Mouse (Mus musculus) lung, embryonic 16.5 days (tissue): ENCODE measurements around the gene Tfap2c. TPM values are rescaled to one million over a fixed set of nuclear protein-coding genes. Genes with fewer than 3 reads are reported as not detected.

ENCODE experiments used
- ATAC-seq: fragments of 200-750 bp; cut with Nextera tagmentation; 2 replicates; pipeline ENCODE4 v1.8.0; 2017; ENCODE audit warnings: low read depth, mild to moderate bottlenecking, moderate library complexity
- H3K27ac ChIP-seq: fragments of 300-500 bp; sonication (generic); 2 replicates; pipeline ENCODE4 v1.5.1; 2014; ENCODE audit warnings: mild to moderate bottlenecking, control low read depth, low read length
- H3K27me3 ChIP-seq: fragments of 300-500 bp; sonication (generic); 2 replicates; pipeline ENCODE4 v1.6.1; 2014; ENCODE audit warnings: low read depth, low read length, mixed read lengths; ENCODE audit not compliant: control insufficient read depth, insufficient read depth
- H3K36me3 ChIP-seq: fragments of 300-500 bp; sonication (generic); 2 replicates; pipeline ENCODE4 v1.6.1; 2014; ENCODE audit warnings: low read length; ENCODE audit not compliant: control insufficient read depth, insufficient read depth
- H3K4me1 ChIP-seq: fragments of 300-500 bp; sonication (generic); replicated peaks from 2 replicates; pipeline ENCODE4 v1.6.1; 2014; ENCODE audit warnings: low read length, mixed read lengths; ENCODE audit not compliant: control insufficient read depth, insufficient read depth
- H3K4me2 ChIP-seq: fragments of 300-500 bp; sonication (generic); 2 replicates; pipeline ENCODE4 v1.6.1; 2014; ENCODE audit warnings: low read depth, low read length, control low read depth
- H3K4me3 ChIP-seq: fragments of 300-500 bp; sonication (generic); 2 replicates; pipeline ENCODE4 v1.5.1; 2014; ENCODE audit warnings: mild to moderate bottlenecking, low read length, control low read depth
- H3K9ac ChIP-seq: fragments of 300-500 bp; sonication (generic); 2 replicates; pipeline ENCODE4 v1.6.1; 2014; ENCODE audit warnings: low read length, control low read depth
- H3K9me3 ChIP-seq: fragments of 300-500 bp; sonication (generic); 2 replicates; pipeline ENCODE4 v1.6.1; 2016; ENCODE audit warnings: low read length; ENCODE audit not compliant: control insufficient read depth
- WGBS: fragments of 180-500 bp; shearing (Covaris S2); extraction: QIAGEN DNeasy Blood & Tissue Kit; methylation state at CpG from one replicate; pipeline ENCODE4 v1.1.7; 2014; 5-methylcytosine and 5-hydroxymethylcytosine counted together
- polyA plus RNA-seq: library from polyadenylated mRNA; unstranded; fragments of >200 nt; fragmentation: Nextera tagmentation; extraction: Ambion mirVana; gene quantifications from 2 replicates; pipeline ENCODE4 v1.2.1, GENCODE M21; 2015

The Tfap2c gene
- polyA plus RNA-seq, result 0.25 and 0.47 TPM in 2 replicates

GRCm38 (mm10) chr2:172549371-172550155, at the start of gene Tfap2c:
Gene Tfap2c, plus strand, starts transcription at chr2:172549593.
- Histone ChIP-seq H3K9me3 (no peaks in the 10 kb centered on the region), H3K4me1 (peaks cover 31% of the 10 kb centered on the region), H3K4me2 (peak within 1 kb of the TSS; percentile 67), H3K9ac (no peak within 1 kb of the TSS), H3K27me3 (peaks cover 99% of the 10 kb centered on the region), H3K27ac (no peak within 1 kb of the TSS), H3K36me3 (no peaks in the 10 kb centered on the region), H3K4me3 (peak within 1 kb of the TSS; percentile 43)
- ATAC-seq, result peak; percentile 75
- under 1% methylated on average over 67 of the region's 70 CpGs for WGBS

- H3K4me3 ChIP-seq, result no peak overlapping the region
- H3K9ac ChIP-seq, result no peak overlapping the region
- H3K4me1 ChIP-seq, result no peaks in the 10 kb centered on the region
- no peak for ATAC-seq
- 20% methylated on average over 7 of the region's 7 CpGs for WGBS
- no peak overlapping the region for H3K4me2 ChIP-seq
- no peak overlapping the region for H3K27ac ChIP-seq
- no peaks in the 10 kb centered on the region for H3K27me3 ChIP-seq
- no peaks in the 10 kb centered on the region for H3K36me3 ChIP-seq
- H3K9me3 ChIP-seq, result no peaks in the 10 kb centered on the region
Measured at GRCm38 (mm10) chr2:172500752-172501316, 48.6 kb upstream of the Tfap2c start.

DNA sequence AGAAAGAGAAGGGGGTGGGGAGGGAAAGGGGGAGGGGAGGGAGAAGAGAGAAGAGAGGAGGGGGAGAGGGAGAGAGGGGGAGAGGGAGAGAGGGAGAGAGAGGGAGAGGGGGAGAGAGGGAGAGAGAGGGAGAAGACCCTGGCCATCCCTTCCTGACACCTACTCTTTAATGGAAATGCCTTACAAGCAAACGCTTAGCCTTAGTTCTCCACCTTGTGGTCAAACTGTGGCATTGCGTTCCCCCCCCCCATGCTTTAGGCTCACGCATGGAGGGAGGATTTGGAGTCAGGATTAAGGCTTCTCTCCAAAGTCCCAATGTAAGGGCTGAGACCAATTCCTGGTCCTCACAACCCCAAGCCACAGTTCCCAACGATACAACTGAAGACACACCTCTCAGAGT, 48.1 kb upstream of the Tfap2c start:
- no peak overlapping the region for H3K4me2 ChIP-seq
- H3K9me3 ChIP-seq, result no peaks in the 10 kb centered on the region
- no peaks in the 10 kb centered on the region for H3K36me3 ChIP-seq
- no peaks in the 10 kb centered on the region for H3K27me3 ChIP-seq
- 0% methylated on average over 4 of the region's 4 CpGs for WGBS
- peak; percentile 20; the same call in 1 of the 2 replicates for ATAC-seq
- H3K4me3 ChIP-seq, result no peak overlapping the region
- no peaks in the 10 kb centered on the region for H3K4me1 ChIP-seq
- H3K9ac ChIP-seq, result no peak overlapping the region
- H3K27ac ChIP-seq, result no peak overlapping the region

DNA sequence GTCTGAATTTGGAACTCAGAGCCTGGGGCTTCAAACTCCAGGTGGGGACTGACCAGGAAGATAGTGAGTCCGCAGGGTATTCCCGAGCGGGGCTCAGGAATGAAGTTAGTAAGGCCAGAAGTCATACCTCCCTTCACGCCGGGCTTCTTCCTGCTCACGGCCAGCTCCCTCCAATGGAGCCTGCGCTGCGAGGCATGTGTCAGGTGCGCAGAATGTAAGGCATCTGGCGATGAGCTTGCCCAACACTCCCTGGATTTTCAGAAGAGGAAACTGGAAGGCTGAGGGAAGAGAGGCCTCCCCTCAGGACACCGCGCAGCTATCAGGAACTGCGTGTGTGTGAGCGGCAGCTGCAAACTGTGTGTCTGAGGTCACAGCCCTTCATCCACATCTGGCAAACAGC, 47.2 kb upstream of the Tfap2c start:
- Histone ChIP-seq H3K4me2 (no peak overlapping the region), H3K27me3 (no peaks in the 10 kb centered on the region), H3K36me3 (no peaks in the 10 kb centered on the region), H3K9me3 (no peaks in the 10 kb centered on the region), H3K9ac (no peak overlapping the region), H3K27ac (no peak overlapping the region), H3K4me1 (no peaks in the 10 kb centered on the region), H3K4me3 (no peak overlapping the region)
- 46% methylated on average over 14 of the region's 14 CpGs for WGBS
- no peak for ATAC-seq

DNA sequence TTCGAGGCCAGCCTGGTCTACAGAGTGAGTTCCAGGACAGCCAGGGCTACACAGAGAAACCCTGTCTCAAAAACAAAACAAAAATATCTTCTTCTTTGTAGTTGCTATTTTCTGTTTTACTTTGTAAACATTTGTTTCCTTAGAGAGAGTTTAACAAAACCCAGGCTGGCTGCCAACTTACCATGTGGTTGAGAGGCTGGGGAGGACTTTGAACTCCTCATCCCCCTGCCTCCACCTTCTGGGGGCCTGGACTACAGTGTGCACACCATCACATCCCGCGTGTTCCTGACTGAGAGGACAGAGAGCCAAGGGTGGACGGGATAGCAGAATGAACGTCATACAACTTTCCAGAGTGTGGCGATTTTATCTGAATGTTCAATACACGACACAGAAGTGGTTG, 43.3 kb upstream of the Tfap2c start:
- H3K4me1 ChIP-seq, result no peaks in the 10 kb centered on the region
- ATAC-seq, result no peak

GRCm38 (mm10) chr2:172510056-172510712, 39.2 kb upstream of the Tfap2c start:
- Histone ChIP-seq H3K4me1 (no peaks in the 10 kb centered on the region), H3K9me3 (no peaks in the 10 kb centered on the region), H3K4me2 (no peak overlapping the region), H3K36me3 (no peaks in the 10 kb centered on the region), H3K4me3 (no peak overlapping the region), H3K27ac (no peak overlapping the region), H3K27me3 (no peaks in the 10 kb centered on the region), H3K9ac (no peak overlapping the region)
- no peak for ATAC-seq
- 86% methylated on average over 15 of the region's 15 CpGs for WGBS

More for the DNA sequence above, 43.3 kb upstream of the Tfap2c start:
- no peak overlapping the region for H3K9ac ChIP-seq
- H3K4me3 ChIP-seq, result no peak overlapping the region
- H3K4me2 ChIP-seq, result no peak overlapping the region
- 69% methylated on average over 7 of the region's 7 CpGs for WGBS
- no peaks in the 10 kb centered on the region for H3K27me3 ChIP-seq
- no peaks in the 10 kb centered on the region for H3K36me3 ChIP-seq
- no peak overlapping the region for H3K27ac ChIP-seq
- H3K9me3 ChIP-seq, result no peaks in the 10 kb centered on the region

DNA sequence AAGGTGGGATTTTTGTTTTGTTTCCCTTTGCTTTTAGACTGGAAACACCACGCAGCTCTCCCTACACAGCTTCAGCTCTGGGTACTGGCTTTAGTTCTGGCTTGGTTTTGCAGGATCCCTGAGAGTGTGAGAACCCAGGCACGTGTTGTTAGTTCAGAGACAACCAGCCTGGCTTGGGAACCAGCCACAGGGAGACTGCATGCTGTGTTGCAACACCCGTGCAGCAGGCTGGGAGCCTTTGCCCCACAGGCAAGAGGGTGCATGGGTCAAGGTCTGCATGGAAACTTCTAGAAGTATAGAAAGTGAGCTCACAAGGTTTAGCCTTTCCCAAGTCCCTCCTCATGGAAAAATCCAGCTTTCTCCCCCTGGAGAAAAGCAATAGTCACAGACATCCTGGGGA, 38.5 kb upstream of the Tfap2c start:
- ATAC-seq, result no peak
- H3K27ac ChIP-seq, result no peak overlapping the region
- no peak overlapping the region for H3K4me2 ChIP-seq
- 29% methylated on average over 3 of the region's 3 CpGs for WGBS
- no peak overlapping the region for H3K4me3 ChIP-seq
- no peaks in the 10 kb centered on the region for H3K4me1 ChIP-seq
- no peak overlapping the region for H3K9ac ChIP-seq
- H3K9me3 ChIP-seq, result no peaks in the 10 kb centered on the region
- H3K27me3 ChIP-seq, result no peaks in the 10 kb centered on the region
- H3K36me3 ChIP-seq, result no peaks in the 10 kb centered on the region

DNA sequence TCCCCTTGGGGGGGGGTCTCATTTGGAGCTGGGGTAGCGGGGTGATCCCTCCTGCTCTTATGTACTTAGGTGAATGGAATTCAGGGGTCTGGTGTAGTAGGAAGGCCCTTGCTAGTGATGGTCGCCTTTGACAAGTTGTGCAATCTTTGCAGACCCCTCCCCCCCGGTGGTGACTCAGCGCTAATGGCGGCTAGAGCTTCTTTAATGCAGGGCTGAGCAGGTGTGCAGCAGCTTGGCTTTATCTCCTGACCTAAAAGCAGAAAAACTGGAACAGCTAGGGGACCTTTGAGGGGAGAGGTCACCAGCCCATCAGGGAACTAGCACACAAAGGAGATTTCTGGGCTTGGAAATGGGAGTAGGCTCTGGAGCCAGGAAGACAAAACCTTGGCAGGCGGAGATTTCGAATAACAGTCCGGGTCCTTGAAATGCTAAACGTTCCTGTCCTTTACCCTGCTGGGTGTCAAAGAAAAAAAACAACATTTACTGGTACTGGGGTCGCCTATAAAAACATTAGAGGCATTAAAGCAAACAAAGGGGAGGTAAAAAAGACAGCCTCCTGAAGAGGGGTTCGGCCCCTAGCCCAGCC, 32.9 kb upstream of the Tfap2c start:
- WGBS, result 22% methylated on average over 11 of the region's 11 CpGs
- no peak overlapping the region for H3K9ac ChIP-seq

More for the DNA sequence above, 32.9 kb upstream of the Tfap2c start:
- no peak for ATAC-seq
- H3K4me3 ChIP-seq, result no peak overlapping the region
- no peak overlapping the region for H3K27ac ChIP-seq
- no peaks in the 10 kb centered on the region; the same call in 1 of the 2 replicates for H3K27me3 ChIP-seq
- no peaks in the 10 kb centered on the region for H3K4me1 ChIP-seq
- no peaks in the 10 kb centered on the region for H3K9me3 ChIP-seq
- no peak overlapping the region for H3K4me2 ChIP-seq
- H3K36me3 ChIP-seq, result no peaks in the 10 kb centered on the region
